Comparison of ENCODE assay signal across 8 mouse cellular contexts in the genomic region with DNA sequence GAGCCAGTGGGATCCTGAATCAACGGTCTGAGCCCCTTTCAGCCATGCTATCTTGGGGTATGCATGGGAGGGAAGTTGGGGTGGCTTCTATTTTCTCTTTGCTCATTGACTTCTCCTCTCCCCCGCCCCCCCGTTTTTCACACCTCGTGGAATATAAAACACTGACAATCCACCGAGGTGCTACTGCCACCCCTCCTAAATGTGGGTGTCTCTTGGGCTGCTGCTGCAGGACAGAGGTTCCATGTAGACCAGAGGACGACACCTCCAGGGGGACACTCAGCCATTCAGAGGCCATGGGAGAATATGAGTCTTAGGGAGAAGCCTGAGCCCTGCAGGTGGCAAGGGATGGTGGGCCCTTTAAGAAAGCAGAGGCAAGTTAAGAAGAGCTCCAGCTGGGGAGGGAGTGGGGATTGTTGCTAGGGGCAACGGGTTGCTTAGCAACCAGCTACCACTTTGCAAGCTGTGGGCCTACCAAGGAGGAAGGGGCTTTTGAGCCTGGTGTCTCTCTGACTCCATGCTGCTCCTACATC. TPM values are rescaled to one million over a fixed set of nuclear protein-coding genes. Genes with fewer than 3 reads are reported as not detected.
DNase-seq lines count a peak whose midpoint lies in the region; ATAC-seq and TF ChIP-seq lines count a peak whose summit lies in the region.

No protein-coding gene starts in this region.

- no peak overlapping the region for H3K4me3 ChIP-seq in bone marrow, adult 2 months (replicated peaks; ENCODE audit: control insufficient read depth, low read depth, low read length)
- H3K4me3 ChIP-seq in forebrain, embryonic 11.5 days (ENCODE audit: low read depth, low read length): no peak overlapping the region

- H3K4me2 ChIP-seq in forebrain, embryonic 11.5 days (ENCODE audit: low read depth, low read length, severe bottlenecking): peak overlapping the region; percentile 18; the same call in 1 of the 2 replicates

- H3K36me3 ChIP-seq in forebrain, embryonic 11.5 days (ENCODE audit: control insufficient read depth, insufficient read depth, low read length): no peaks in the 10 kb centered on the region

- DNase-seq in forebrain, embryonic 11.5 days (ENCODE audit: low spot score): peak; percentile 90
- peak; percentile 75 to 76 for DNase-seq in layer of hippocampus, postnatal 10 days (ENCODE audit: low spot score in 2 of 2)
- peak; percentile 76 for DNase-seq in neural tube, embryonic 10.5 days (ENCODE audit: extremely low spot score, low spot score)
- DNase-seq in Muller cell, postnatal 12 days (ENCODE audit: inconsistent ontology term): no peak
- no peak for DNase-seq in spleen, adult 12 weeks (ENCODE audit: low spot score)
- no peak for DNase-seq in lung, postnatal 10 days
- no peak for DNase-seq in urinary bladder, adult 18-20 months (ENCODE audit: low spot score in 2 of 2)

- ATAC-seq in forebrain, embryonic 11.5 days (replicated peaks; ENCODE audit: low FRiP score): peak; percentile 82

- H3K9ac ChIP-seq in forebrain, embryonic 11.5 days (ENCODE audit: low read length): no peak overlapping the region; the same call in 1 of the 2 replicates

- no peaks in the 10 kb centered on the region for H3K27me3 ChIP-seq in forebrain, embryonic 11.5 days (ENCODE audit: control insufficient read depth, insufficient read depth, low read length)

- TF ChIP-seq POLR2A in bone marrow, adult 2 months (IDR thresholded peaks at IDR 0.05; ENCODE audit: borderline replicate concordance, control insufficient read depth, low read depth, low read length): no peak

- no peaks in the 10 kb centered on the region for H3K9me3 ChIP-seq in forebrain, embryonic 11.5 days (ENCODE audit: control insufficient read depth, low read length)

- no peak for TF ChIP-seq CTCF in bone marrow, adult 2 months (IDR thresholded peaks at IDR 0.05; ENCODE audit: control insufficient read depth, insufficient read depth, low read length)

- peaks cover 11% of the 10 kb centered on the region for H3K4me1 ChIP-seq in bone marrow, adult 2 months (ENCODE audit: control insufficient read depth, insufficient read depth, low read length)
- H3K4me1 ChIP-seq in forebrain, embryonic 11.5 days (replicated peaks; ENCODE audit: control insufficient read depth, insufficient read depth, low read length): peaks cover 20% of the 10 kb centered on the region

- peak overlapping the region; percentile 76 for H3K27ac ChIP-seq in bone marrow, adult 2 months (ENCODE audit: control insufficient read depth, insufficient read depth, low read depth, low read length, poor library complexity)
- H3K27ac ChIP-seq in forebrain, embryonic 11.5 days (ENCODE audit: low read depth, low read length): no peak overlapping the region

- WGBS in bone marrow, adult 2 months: 69% methylated on average over 7 of the region's 7 CpGs
- WGBS in forebrain, embryonic 11.5 days: 29% methylated on average over 7 of the region's 7 CpGs

RNA-seq across cellular contexts. Expression of gene Fcho1, which starts 5.5 kb away (rescaled TPM):
- 79.3 and 144 TPM in 2 replicates for polyA plus RNA-seq in bone marrow, adult 2 months (2011; ENCODE audit: insufficient read depth, insufficient read length, low replicate concordance, missing spikeins)
- 21.3 and 23.2 TPM in 2 replicates for polyA plus RNA-seq in forebrain, embryonic 11.5 days (2014; fragmentation: Nextera tagmentation; extraction: Ambion mirVana)
- total RNA-seq in layer of hippocampus, postnatal 10 days (2021): 100 to 1,000 TPM; 111 to 119 TPM

RNA-seq across cellular contexts. Expression of gene B3gnt3, which starts 18.4 kb away (rescaled TPM):
- 1.3 and 2.3 TPM in 2 replicates for polyA plus RNA-seq in bone marrow, adult 2 months (2011; ENCODE audit: insufficient read depth, insufficient read length, low replicate concordance, missing spikeins)
- 0.51 and 0.64 TPM in 2 replicates for polyA plus RNA-seq in forebrain, embryonic 11.5 days (2014; fragmentation: Nextera tagmentation; extraction: Ambion mirVana)
- under 1 TPM; 0.42 to 0.64 TPM for total RNA-seq in layer of hippocampus, postnatal 10 days (2021)

RNA-seq across cellular contexts. Expression of gene Insl3, which starts 31.0 kb away (rescaled TPM):
- polyA plus RNA-seq in bone marrow, adult 2 months (2011; ENCODE audit: insufficient read depth, insufficient read length, low replicate concordance, missing spikeins): 10.2 and 16.7 TPM in 2 replicates
- polyA plus RNA-seq in forebrain, embryonic 11.5 days (2014; fragmentation: Nextera tagmentation; extraction: Ambion mirVana): not detected in 2 replicates
- 1 to 10 TPM; 2.3 to 2.4 TPM for total RNA-seq in layer of hippocampus, postnatal 10 days (2021)

RNA-seq across cellular contexts. Expression of gene Jak3, which starts 43.9 kb away (rescaled TPM):
- polyA plus RNA-seq in bone marrow, adult 2 months (2011; ENCODE audit: insufficient read depth, insufficient read length, low replicate concordance, missing spikeins): 7.5 and 15.6 TPM in 2 replicates
- polyA plus RNA-seq in forebrain, embryonic 11.5 days (2014; fragmentation: Nextera tagmentation; extraction: Ambion mirVana): 2.3 TPM in 2 replicates
- 1 to 10 TPM; 7.7 to 7.8 TPM for total RNA-seq in layer of hippocampus, postnatal 10 days (2021)

RNA-seq across cellular contexts. Expression of gene Unc13a, which starts 48.4 kb away (rescaled TPM):
- 0.18 TPM in 1 of 2 replicates, not detected in the other for polyA plus RNA-seq in bone marrow, adult 2 months (2011; ENCODE audit: insufficient read depth, insufficient read length, low replicate concordance, missing spikeins)
- polyA plus RNA-seq in forebrain, embryonic 11.5 days (2014; fragmentation: Nextera tagmentation; extraction: Ambion mirVana): 6.5 and 6.6 TPM in 2 replicates
- 100 to 1,000 TPM; 242 to 246 TPM for total RNA-seq in layer of hippocampus, postnatal 10 days (2021)

Comparison
In these comparisons a context has a peak if more than half of its experiments do, and no peak if none do; other contexts are left out.
1. DNase-seq: peak in forebrain, embryonic 11.5 days (single experiment), layer of hippocampus, postnatal 10 days (2 of 2) and neural tube, embryonic 10.5 days (single experiment); none in Muller cell, postnatal 12 days (single experiment), spleen, adult 12 weeks (single experiment), lung, postnatal 10 days (single experiment) and urinary bladder, adult 18-20 months (0 of 2).